Mouse (Mus musculus) CH12.LX (cell line): ENCODE data around the gene Cabin1.
A peak's percentile ranks its signal among the peaks of the same experiment; 100 is the strongest.

Experiments used
- BHLHE40 ChIP-seq: IDR thresholded peaks from 2 replicates; pipeline ENCODE4 v1.6.1; 2011; ENCODE audit warnings: mild to moderate bottlenecking, low read depth, low read length, improper control_type of control experiment
- CHD1 ChIP-seq: IDR thresholded peaks from 2 replicates; pipeline ENCODE4 v1.6.1; 2012; ENCODE audit warnings: low read depth, low read length, improper control_type of control experiment, inconsistent platforms
- CTCF ChIP-seq, 2 experiments: IDR thresholded peaks in 1 of 2; conservative IDR thresholded peaks in 1 of 2; 2 replicates each; pipeline ENCODE4 v1.5.1; 2011 to 2012; ENCODE audit warnings: low read depth in 2 of 2, low read length in 2 of 2, improper control_type of control experiment in 1 of 2, inconsistent platforms in 1 of 2, mild to moderate bottlenecking in 1 of 2, moderate library complexity in 1 of 2
- EP300 ChIP-seq: IDR thresholded peaks from 2 replicates; pipeline ENCODE4 v1.6.1; 2011; ENCODE audit warnings: low read length, improper control_type of control experiment
- JUND ChIP-seq: conservative IDR thresholded peaks from 2 replicates; pipeline ENCODE4 v1.6.1; 2011; ENCODE audit warnings: low read depth, low read length, improper control_type of control experiment
- POLR2A ChIP-seq: IDR thresholded peaks from 2 replicates; pipeline ENCODE4 v1.6.1; 2011; ENCODE audit warnings: low read depth, mild to moderate bottlenecking, improper control_type of control experiment, low read length

- TF ChIP-seq CTCF (conservative IDR thresholded peaks at IDR 0.05 in 1 of 2, IDR thresholded peaks at IDR 0.05 in 1 of 2; ENCODE audit: low read depth in 2 of 2, low read length in 2 of 2), result no peak
- no peak for TF ChIP-seq CHD1
- TF ChIP-seq BHLHE40, result no peak
- no peak for TF ChIP-seq JUND
- TF ChIP-seq POLR2A, result no peak
- peak; percentile 52; the same call in 1 of the 2 replicates for TF ChIP-seq EP300
These were observed 53.9 kb downstream of the Cabin1 start for GRCm38 (mm10) chr10:75710210-75710609.
